Mouse (Mus musculus) midbrain, embryonic 11.5 days (tissue): ENCODE measurements around the gene Fbxl13. TPM values are rescaled to one million over a fixed set of nuclear protein-coding genes. Genes with fewer than 3 reads are reported as not detected.

Experiments
- ATAC-seq: fragments of 200-750 bp; cut with Nextera tagmentation; 2 replicates; pipeline ENCODE4 v1.8.0; 2017; ENCODE audit warnings: moderate TSS enrichment, moderate library complexity; ENCODE audit not compliant: low FRiP score
- DNase-seq: peaks from one replicate; pipeline ENCODE4 v3.0.0; 2015; ENCODE audit warnings: low spot score; ENCODE audit errors: missing footprints
- H3K27ac ChIP-seq: fragments of 300-500 bp; sonication (generic); 2 replicates; pipeline ENCODE4 v1.5.1; 2014; ENCODE audit warnings: low read depth, low read length
- H3K27me3 ChIP-seq: fragments of 300-500 bp; sonication (generic); 2 replicates; pipeline ENCODE4 v1.6.1; 2014; ENCODE audit warnings: mild to moderate bottlenecking, low read length, moderate library complexity, mixed read lengths; ENCODE audit not compliant: control insufficient read depth, insufficient read depth
- H3K36me3 ChIP-seq: fragments of 300-500 bp; sonication (generic); 2 replicates; pipeline ENCODE4 v1.6.1; 2014; ENCODE audit warnings: mild to moderate bottlenecking, low read length, moderate library complexity, mixed read lengths; ENCODE audit not compliant: control insufficient read depth, insufficient read depth
- H3K4me1 ChIP-seq: fragments of 300-500 bp; sonication (generic); 2 replicates; pipeline ENCODE4 v1.6.1; 2014; ENCODE audit warnings: low read length; ENCODE audit not compliant: control insufficient read depth, insufficient read depth
- H3K4me2 ChIP-seq: fragments of 300-500 bp; sonication (generic); 2 replicates; pipeline ENCODE4 v1.6.1; 2014; ENCODE audit warnings: mild to moderate bottlenecking, moderate library complexity
- H3K4me3 ChIP-seq: fragments of 300-500 bp; sonication (generic); 2 replicates; pipeline ENCODE4 v1.5.1; 2014; ENCODE audit warnings: low read depth, low read length
- H3K9ac ChIP-seq: fragments of 300-500 bp; sonication (generic); 2 replicates; pipeline ENCODE4 v1.6.1; 2014; ENCODE audit warnings: low read length
- H3K9me3 ChIP-seq: fragments of 300-500 bp; sonication (generic); 2 replicates; pipeline ENCODE4 v1.6.1; 2016; ENCODE audit warnings: low read length; ENCODE audit not compliant: control insufficient read depth
- WGBS: fragments of 180-500 bp; shearing (Covaris S2); extraction: QIAGEN DNeasy Blood & Tissue Kit; methylation state at CpG from one replicate; pipeline ENCODE4 v1.1.7; 2014; 5-methylcytosine and 5-hydroxymethylcytosine counted together
- polyA plus RNA-seq: library from polyadenylated mRNA; unstranded; fragments of >200 nt; fragmentation: Nextera tagmentation; extraction: Ambion mirVana; gene quantifications from 2 replicates; pipeline ENCODE4 v1.2.1, GENCODE M21; 2014

The Fbxl13 gene
- polyA plus RNA-seq, 1 experiment from 2014 or later, result 0.08 TPM

DNA sequence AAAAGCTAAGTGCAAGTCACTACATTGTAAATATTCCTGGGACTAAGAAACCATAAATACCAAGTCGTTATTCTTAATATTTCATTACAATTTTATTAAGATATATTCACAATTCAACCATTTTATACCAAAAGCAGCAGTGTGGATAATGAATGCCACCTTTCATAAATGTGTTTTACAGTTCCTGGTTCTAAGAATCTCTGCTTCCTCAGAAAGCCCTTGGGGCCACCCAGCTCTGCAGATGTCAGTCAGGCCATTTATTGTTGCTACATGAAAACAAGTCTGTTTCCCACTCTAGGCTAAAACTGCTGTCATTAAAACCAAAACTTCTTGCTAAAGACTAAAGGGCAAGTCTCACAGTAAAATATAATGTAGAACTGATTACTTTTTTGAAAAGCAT is 77.7 kb downstream of the Fbxl13 start:
- no peak overlapping the region for H3K4me2 ChIP-seq
- DNase-seq, result no peak
- 82% methylated on average over 1 of the region's 1 CpGs for WGBS

DNA sequence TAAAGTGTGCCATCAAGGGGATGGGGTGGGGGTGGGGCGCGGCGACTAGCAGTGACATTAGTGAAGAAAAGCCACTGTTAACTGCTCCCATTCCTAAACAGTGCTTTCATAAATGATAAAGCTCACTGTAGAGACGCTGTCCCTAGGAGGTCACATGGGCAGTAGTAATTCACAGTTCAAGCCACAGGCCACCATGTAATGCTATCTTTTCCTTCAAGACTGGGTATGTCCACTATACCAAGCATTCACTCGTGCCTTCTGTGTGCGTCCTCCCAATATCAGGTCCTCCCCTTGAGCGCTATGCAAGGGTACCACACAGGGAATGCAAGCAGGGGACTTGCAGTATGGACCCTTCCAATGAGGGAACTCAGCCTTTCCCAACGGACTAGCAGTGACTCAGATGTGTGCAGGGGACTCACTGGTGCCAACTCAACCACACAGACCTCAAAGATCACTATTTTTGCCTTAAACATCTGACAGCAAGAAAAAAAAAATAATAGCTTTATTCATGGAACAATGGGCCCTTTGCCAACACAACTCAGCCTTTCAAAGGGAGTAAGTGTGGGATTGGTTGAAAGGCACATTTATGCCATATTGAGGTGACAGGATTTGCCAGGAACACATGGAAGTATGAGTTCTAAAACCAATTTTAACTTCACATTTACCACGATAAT is 79.9 kb downstream of the Fbxl13 start:
- Histone ChIP-seq H3K27ac (no peak overlapping the region), H3K9me3 (no peaks in the 10 kb centered on the region), H3K4me2 (no peak overlapping the region), H3K4me3 (no peak overlapping the region), H3K4me1 (no peaks in the 10 kb centered on the region), H3K36me3 (no peaks in the 10 kb centered on the region), H3K27me3 (no peaks in the 10 kb centered on the region), H3K9ac (no peak overlapping the region)
- ATAC-seq, result no peak
- DNase-seq, result no peak
- 94% methylated on average over 9 of the region's 9 CpGs for WGBS

More for the DNA sequence above, 77.7 kb downstream of the Fbxl13 start:
- no peaks in the 10 kb centered on the region for H3K4me1 ChIP-seq
- ATAC-seq, result no peak
- H3K27me3 ChIP-seq, result no peaks in the 10 kb centered on the region
- no peak overlapping the region for H3K4me3 ChIP-seq
- H3K36me3 ChIP-seq, result no peaks in the 10 kb centered on the region
- H3K27ac ChIP-seq, result no peak overlapping the region
- H3K9me3 ChIP-seq, result no peaks in the 10 kb centered on the region
- no peak overlapping the region for H3K9ac ChIP-seq

DNA sequence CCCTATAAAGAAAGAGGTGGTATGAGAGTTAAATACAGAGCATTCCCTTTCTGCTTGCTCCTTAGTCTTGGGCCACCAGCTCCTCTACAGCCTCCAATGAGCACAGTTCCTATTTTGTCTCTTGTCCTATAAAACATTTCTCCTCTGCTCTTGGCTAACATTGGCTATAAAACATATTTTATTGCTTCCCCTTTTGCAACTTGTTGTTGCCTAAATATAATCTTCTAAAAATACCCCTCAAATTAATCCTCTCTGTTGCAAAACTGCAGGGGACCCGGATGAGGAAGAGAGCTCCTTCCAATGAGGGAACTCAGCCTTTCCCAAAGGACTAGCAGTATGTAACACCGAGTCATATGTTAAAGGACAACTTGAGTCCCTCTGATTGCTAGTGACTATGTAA is 81.5 kb downstream of the Fbxl13 start:
- H3K4me1 ChIP-seq, result no peaks in the 10 kb centered on the region
- DNase-seq, result no peak
- no peaks in the 10 kb centered on the region for H3K36me3 ChIP-seq
- H3K4me2 ChIP-seq, result no peak overlapping the region
- no peak for ATAC-seq
- WGBS, result 78% methylated on average over 2 of the region's 2 CpGs
- no peaks in the 10 kb centered on the region for H3K27me3 ChIP-seq
- no peak overlapping the region for H3K27ac ChIP-seq
- no peak overlapping the region for H3K9ac ChIP-seq
- no peak overlapping the region for H3K4me3 ChIP-seq
- H3K9me3 ChIP-seq, result no peaks in the 10 kb centered on the region

DNA sequence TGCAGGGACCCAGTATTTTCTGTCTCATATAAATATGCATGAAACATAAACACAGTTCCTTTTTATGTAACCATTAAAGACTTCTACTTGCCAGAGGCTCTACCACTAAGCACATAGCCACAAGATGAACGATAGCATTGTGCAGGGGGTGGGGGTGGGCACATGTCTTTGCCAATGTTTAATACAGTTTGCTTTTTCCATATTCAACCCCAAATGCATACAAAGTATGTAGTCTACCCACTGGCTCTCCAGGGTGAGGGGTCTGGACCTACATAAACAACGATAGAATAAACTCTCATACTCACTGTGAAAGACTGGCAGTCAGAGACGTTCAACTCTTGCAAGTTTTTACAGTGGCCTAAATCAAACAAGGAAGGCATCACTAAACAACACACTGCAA is 88.9 kb downstream of the Fbxl13 start:
- DNase-seq (no peak), ATAC-seq (no peak)
- Histone ChIP-seq H3K4me1 (no peaks in the 10 kb centered on the region), H3K9me3 (no peaks in the 10 kb centered on the region), H3K9ac (no peak overlapping the region), H3K27ac (no peak overlapping the region), H3K27me3 (no peaks in the 10 kb centered on the region), H3K4me3 (no peak overlapping the region), H3K36me3 (no peaks in the 10 kb centered on the region), H3K4me2 (no peak overlapping the region)
- 91% methylated on average over 3 of the region's 3 CpGs for WGBS

DNA sequence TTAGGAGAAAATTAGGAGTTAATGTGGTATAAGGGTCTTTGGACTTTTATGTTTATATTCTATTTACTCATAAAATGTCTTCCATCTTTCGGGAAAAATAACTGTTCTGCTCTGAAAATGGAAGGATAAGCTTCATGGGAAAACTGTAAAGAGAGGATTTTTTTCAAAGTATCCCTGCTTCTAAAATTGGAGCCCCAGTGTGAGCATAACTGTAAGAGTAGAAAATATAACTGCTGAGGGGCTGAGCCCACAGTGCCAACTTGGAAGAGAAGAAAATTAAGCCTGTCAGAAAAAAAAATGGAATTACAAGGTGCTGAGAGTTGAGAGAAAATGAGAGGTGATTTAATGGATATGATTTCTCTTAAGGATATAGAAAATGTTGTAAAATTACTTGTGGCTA is 90.7 kb downstream of the Fbxl13 start:
- no peaks in the 10 kb centered on the region for H3K4me1 ChIP-seq
- no peak overlapping the region for H3K4me3 ChIP-seq
- WGBS, result 90% methylated on average over 1 of the region's 1 CpGs
- ATAC-seq (no peak), DNase-seq (no peak)
- H3K27ac ChIP-seq, result no peak overlapping the region
- H3K36me3 ChIP-seq, result no peaks in the 10 kb centered on the region
- H3K27me3 ChIP-seq, result no peaks in the 10 kb centered on the region
- H3K9me3 ChIP-seq, result no peaks in the 10 kb centered on the region
- no peak overlapping the region for H3K4me2 ChIP-seq
- no peak overlapping the region for H3K9ac ChIP-seq

DNA sequence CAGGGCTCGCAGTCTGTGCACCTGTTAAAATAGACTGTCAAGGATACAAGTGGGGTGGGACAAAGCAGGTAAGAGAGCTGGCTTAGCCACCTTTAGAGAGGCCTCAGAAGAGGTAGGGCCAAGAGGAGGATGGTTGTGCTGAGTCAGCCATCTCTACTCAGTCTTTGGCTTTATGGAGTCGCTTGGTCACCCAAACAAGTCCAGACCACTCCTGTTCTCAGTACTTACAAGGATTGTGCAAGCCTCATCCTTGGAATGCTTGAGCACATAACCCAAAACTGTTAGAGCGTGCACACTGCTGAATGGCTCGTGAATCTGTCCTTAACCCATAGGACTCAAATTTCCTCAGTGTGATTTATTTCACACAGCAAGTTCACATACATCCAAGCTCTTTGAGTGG is 91.7 kb downstream of the Fbxl13 start:
- H3K4me3 ChIP-seq, result no peak overlapping the region
- H3K4me1 ChIP-seq, result no peaks in the 10 kb centered on the region
- WGBS, result 80% methylated on average over 4 of the region's 4 CpGs
- no peak overlapping the region for H3K4me2 ChIP-seq
- ATAC-seq (no peak), DNase-seq (no peak)
- no peak overlapping the region for H3K9ac ChIP-seq
- no peaks in the 10 kb centered on the region for H3K9me3 ChIP-seq
- H3K36me3 ChIP-seq, result no peaks in the 10 kb centered on the region
- H3K27ac ChIP-seq, result no peak overlapping the region
- no peaks in the 10 kb centered on the region for H3K27me3 ChIP-seq

DNA sequence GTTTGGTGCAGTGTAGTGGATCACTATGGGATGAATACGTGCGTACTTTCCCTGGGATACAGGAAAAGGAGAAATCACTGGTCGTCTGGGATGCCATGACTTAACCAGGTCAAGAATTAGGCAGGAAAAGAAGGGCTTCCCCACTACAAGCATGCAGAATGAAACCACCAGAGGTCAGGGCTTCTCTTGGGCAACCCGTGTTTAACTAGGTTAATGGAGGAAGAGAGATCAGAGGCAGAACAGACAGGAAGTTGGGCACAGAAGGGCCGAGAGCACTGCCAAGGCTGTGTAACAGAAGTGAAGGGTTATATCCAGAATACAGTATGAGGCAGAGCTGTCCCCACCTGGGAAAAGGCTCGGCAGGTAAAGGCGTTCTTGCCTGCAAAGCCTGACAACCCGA is 98.4 kb downstream of the Fbxl13 start:
- Histone ChIP-seq H3K4me1 (no peaks in the 10 kb centered on the region; the same call in none of the 2 replicates), H3K27ac (no peak overlapping the region), H3K27me3 (no peaks in the 10 kb centered on the region), H3K4me2 (no peak overlapping the region), H3K36me3 (no peaks in the 10 kb centered on the region), H3K9me3 (no peaks in the 10 kb centered on the region), H3K9ac (no peak overlapping the region), H3K4me3 (no peak overlapping the region)
- DNase-seq (no peak), ATAC-seq (no peak)
- 88% methylated on average over 8 of the region's 8 CpGs for WGBS

DNA sequence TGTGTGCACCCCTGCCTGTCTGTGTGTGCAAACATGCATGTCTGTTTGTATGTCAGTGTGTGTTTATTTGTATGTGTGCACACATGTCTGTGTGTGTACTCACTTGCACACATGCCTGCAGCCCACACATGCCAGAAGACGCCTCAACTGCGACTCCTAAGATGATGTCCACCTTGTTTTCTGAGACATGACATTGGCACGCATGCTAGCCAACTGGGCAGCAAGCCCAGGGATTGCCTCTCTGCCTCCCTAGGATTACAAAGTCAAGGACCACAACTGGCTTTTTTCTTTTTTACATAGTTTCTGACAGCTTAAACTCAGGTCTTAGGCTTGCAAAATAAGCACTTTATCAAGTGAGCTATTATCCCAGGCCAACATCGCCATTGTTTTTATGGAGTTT is 99.6 kb downstream of the Fbxl13 start:
- Histone ChIP-seq H3K4me2 (no peak overlapping the region), H3K9me3 (no peaks in the 10 kb centered on the region), H3K4me3 (no peak overlapping the region), H3K9ac (no peak overlapping the region), H3K27me3 (no peaks in the 10 kb centered on the region), H3K27ac (no peak overlapping the region), H3K4me1 (no peaks in the 10 kb centered on the region; the same call in none of the 2 replicates), H3K36me3 (no peaks in the 10 kb centered on the region)
- ATAC-seq, result no peak
- peak; percentile 39 for DNase-seq
- 88% methylated on average over 4 of the region's 4 CpGs for WGBS

DNA sequence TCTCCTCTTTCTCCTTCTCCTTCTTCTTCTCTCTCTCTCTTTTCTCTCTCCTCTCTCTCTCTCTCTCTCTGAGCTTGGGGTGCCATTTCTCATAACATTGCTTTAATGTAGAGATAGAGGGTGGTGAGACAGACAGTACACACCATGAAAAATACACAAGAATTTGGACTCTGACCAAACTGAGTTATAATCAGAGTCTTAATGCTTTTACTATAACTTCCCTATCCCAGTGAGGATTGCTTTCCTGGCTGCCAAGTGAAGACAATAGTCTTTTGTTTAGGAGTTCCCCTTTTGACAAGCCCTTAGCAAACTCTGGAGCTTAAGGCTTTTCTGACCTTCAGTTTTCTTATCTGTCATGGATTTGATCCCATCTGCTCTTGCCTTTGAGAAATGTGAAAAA is 100.2 kb downstream of the Fbxl13 start:
- DNase-seq (no peak), ATAC-seq (no peak)
- Histone ChIP-seq H3K27me3 (no peaks in the 10 kb centered on the region), H3K4me1 (no peaks in the 10 kb centered on the region; the same call in none of the 2 replicates), H3K27ac (no peak overlapping the region), H3K9me3 (no peaks in the 10 kb centered on the region), H3K4me3 (no peak overlapping the region), H3K4me2 (no peak overlapping the region), H3K36me3 (no peaks in the 10 kb centered on the region), H3K9ac (no peak overlapping the region)
